Mouse (Mus musculus) ES-E14 (cell line): ENCODE data around the gene Mynn. TPM values are rescaled to one million over a fixed set of nuclear protein-coding genes. Genes with fewer than 3 reads are reported as not detected.

ENCODE experiments used
- DNase-seq: peaks from one replicate; pipeline ENCODE4 v3.0.0-alpha.2; 2013; ENCODE audit warnings: low read depth, low spot score
- H3K27ac ChIP-seq: 2 replicates; pipeline ENCODE4 v1.5.1; 2012; ENCODE audit warnings: low read depth, mild to moderate bottlenecking, low read length, moderate library complexity, mixed read lengths; ENCODE audit not compliant: poor library complexity, insufficient read depth, severe bottlenecking
- H3K36me3 ChIP-seq: 2 replicates; pipeline ENCODE4 v1.6.1; 2012; ENCODE audit warnings: mild to moderate bottlenecking, low read length, moderate library complexity, mixed read lengths; ENCODE audit not compliant: control insufficient read depth, poor library complexity, insufficient read depth, severe bottlenecking
- H3K4me1 ChIP-seq, 2 experiments: fragments of 150-350 bp in 1 of 2; sonication (generic) in 1 of 2; 2 replicates each; pipeline ENCODE4 v1.6.1; 2012; ENCODE audit warnings: low read length in 2 of 2, mild to moderate bottlenecking in 1 of 2, mixed read lengths in 1 of 2; ENCODE audit not compliant: control insufficient read depth in 2 of 2, insufficient read depth in 2 of 2, poor library complexity in 1 of 2
- H3K4me3 ChIP-seq, 2 experiments: fragments of 150-350 bp in 1 of 2; sonication (generic) in 1 of 2; 2 replicates each; pipeline ENCODE4 v1.5.1; 2012; ENCODE audit warnings: low read length in 2 of 2, low read depth in 1 of 2, mild to moderate bottlenecking in 1 of 2, mixed read lengths in 1 of 2; ENCODE audit not compliant: insufficient read depth in 1 of 2, poor library complexity in 1 of 2, severe bottlenecking in 1 of 2
- H3K9ac ChIP-seq: 2 replicates; pipeline ENCODE4 v1.6.1; 2012; ENCODE audit warnings: low read depth, mild to moderate bottlenecking, low read length, mixed read lengths; ENCODE audit not compliant: poor library complexity, insufficient read depth, severe bottlenecking
- H3K9me3 ChIP-seq: fragments of 150-350 bp; sonication (generic); 2 replicates; pipeline ENCODE4 v1.6.1; 2012; ENCODE audit warnings: low read depth, mild to moderate bottlenecking, low read length; ENCODE audit not compliant: control insufficient read depth, insufficient read depth
- CHD2 ChIP-seq: IDR thresholded peaks from 2 replicates; pipeline ENCODE4 v1.6.1; 2014; ENCODE audit warnings: mild to moderate bottlenecking, low read depth, low read length, inconsistent platforms
- HCFC1 ChIP-seq: IDR thresholded peaks from 2 replicates; pipeline ENCODE4 v1.6.1; 2012; ENCODE audit warnings: low read length, inconsistent platforms, borderline replicate concordance; ENCODE audit not compliant: insufficient read depth
- MAFK ChIP-seq: IDR thresholded peaks from 2 replicates; pipeline ENCODE4 v1.6.1; 2014; ENCODE audit warnings: mild to moderate bottlenecking, low read depth, low read length, inconsistent platforms; ENCODE audit not compliant: insufficient read depth
- ZC3H11A ChIP-seq: IDR thresholded peaks from 2 replicates; pipeline ENCODE4 v1.6.1; 2012; ENCODE audit warnings: low read depth, mild to moderate bottlenecking, inconsistent platforms, low read length, borderline replicate concordance
- ZNF384 ChIP-seq: IDR thresholded peaks from 2 replicates; pipeline ENCODE4 v1.6.1; 2012; ENCODE audit warnings: low read depth, low read length, inconsistent platforms
- in situ Hi-C, 2 experiments: fragments of 600-800 bp; cut with MboI; formaldehyde crosslinking; loops; one replicate each; pipeline ENCODE4 v1.15.1; 2025; ENCODE audit warnings: low sequenced_read_pairs in 2 of 2, inconsistent platforms in 1 of 2; ENCODE audit not compliant: unreplicated experiment in 2 of 2
- total RNA-seq: library from RNA; depleted of rRNA; stranded (reverse); fragments of 300-350 nt; gene quantifications from 2 replicates; pipeline ENCODE4 v1.2.3, GENCODE M21; 2012

Mynn gene
- total RNA-seq, 1 experiment = 18.5 TPM

DNA sequence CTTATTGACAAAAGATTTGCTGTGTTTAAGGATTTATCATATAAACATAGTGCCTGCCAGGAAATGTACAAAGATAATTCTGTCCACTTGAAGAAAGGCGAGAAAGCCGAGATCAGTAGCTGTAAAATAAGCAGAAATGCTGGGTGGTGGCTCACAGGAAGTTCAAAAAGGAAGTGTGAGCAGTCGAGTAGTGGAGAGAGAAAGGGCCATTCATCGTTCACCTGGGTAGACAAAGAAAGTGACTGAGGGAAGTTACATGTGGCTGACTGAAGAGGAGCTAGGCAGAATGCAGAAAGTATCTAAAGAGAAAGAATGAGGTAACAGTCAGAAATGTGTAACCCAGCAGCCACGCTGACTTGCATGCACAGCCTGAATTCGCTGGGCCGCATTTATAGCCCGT lies 18.3 kb downstream of the Mynn start:
- no peak overlapping the region for H3K4me3 ChIP-seq
- DNase-seq = no peak
- TF ChIP-seq MAFK = no peak
- no peak for TF ChIP-seq CHD2
- TF ChIP-seq ZNF384 = no peak
- no peak for TF ChIP-seq HCFC1
- TF ChIP-seq ZC3H11A = no peak
- 0 out of 2 replicates have a peak overlapping the region, but pooled peaks have one; percentile 7 for H3K9ac ChIP-seq
- H3K9me3 ChIP-seq = no peaks in the 10 kb centered on the region
- in situ Hi-C loops = no loop called here
- H3K27ac ChIP-seq = peak overlapping the region; percentile 28; the same call in 1 of the 2 replicates
- H3K36me3 ChIP-seq = peaks cover 18% of the 10 kb centered on the region
- peaks cover 4 to 5% of the 10 kb centered on the region in 2 experiments; a peak in 3 of 4 replicates for H3K4me1 ChIP-seq

DNA sequence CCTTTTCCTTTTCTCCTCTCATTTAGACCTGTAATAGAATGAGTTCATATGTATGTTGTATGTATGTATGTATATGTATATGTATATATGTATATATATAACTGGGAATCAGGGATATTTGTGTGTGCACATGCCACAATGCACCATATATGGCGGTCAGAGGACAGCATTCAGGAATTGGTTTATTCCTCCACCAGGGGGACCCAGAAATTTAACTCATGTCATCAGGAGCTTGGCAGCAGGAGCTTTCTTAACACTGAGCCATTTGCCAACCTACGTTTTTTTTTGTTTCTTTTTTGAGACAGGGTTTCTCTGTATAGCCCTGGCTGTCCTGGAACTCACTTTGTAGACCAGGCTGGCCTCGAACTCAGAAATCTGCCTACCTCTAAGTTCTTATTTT lies 31.8 kb downstream of the Mynn start:
- no peak overlapping the region for H3K4me3 ChIP-seq
- DNase-seq = peak; percentile 21
- in situ Hi-C loops = no loop called here
- no peak overlapping the region for H3K9ac ChIP-seq
- no peaks in the 10 kb centered on the region for H3K4me1 ChIP-seq
- TF ChIP-seq MAFK (no peak), HCFC1 (no peak), CHD2 (no peak), ZNF384 (no peak), ZC3H11A (no peak)
- H3K27ac ChIP-seq = no peak overlapping the region
- H3K9me3 ChIP-seq = no peaks in the 10 kb centered on the region; the same call in 1 of the 2 replicates
- H3K36me3 ChIP-seq = peaks cover 9% of the 10 kb centered on the region; the same call in 1 of the 2 replicates

DNA sequence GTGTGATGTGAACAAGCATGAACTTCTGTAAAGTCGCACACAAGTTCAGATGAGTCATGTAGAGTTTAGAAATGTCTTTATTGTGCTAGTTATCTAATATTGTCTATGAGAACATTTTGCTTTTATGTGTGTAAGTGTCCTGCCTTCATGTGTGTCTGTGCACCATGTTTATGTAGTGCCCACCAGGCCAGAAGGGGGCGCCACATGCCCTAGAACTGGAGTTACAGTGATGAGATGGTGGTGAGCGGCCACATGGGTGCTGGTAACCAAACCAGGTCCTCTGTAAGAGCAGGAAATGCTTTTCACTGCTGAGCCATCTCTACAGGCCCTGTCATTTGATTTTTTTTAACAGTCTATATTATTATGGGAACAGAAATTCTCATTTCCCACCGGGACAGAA lies 33.8 kb downstream of the Mynn start:
- H3K4me3 ChIP-seq = no peak overlapping the region
- H3K9me3 ChIP-seq = no peaks in the 10 kb centered on the region
- H3K36me3 ChIP-seq = peaks cover 12% of the 10 kb centered on the region; the same call in 1 of the 2 replicates
- H3K9ac ChIP-seq = no peak overlapping the region
- peak; percentile 35 for DNase-seq
- no peak overlapping the region for H3K27ac ChIP-seq
- in situ Hi-C loops = no loop called here
- TF ChIP-seq MAFK (no peak), HCFC1 (no peak), ZNF384 (no peak), CHD2 (no peak), ZC3H11A (no peak)
- H3K4me1 ChIP-seq = no peaks in the 10 kb centered on the region

DNA sequence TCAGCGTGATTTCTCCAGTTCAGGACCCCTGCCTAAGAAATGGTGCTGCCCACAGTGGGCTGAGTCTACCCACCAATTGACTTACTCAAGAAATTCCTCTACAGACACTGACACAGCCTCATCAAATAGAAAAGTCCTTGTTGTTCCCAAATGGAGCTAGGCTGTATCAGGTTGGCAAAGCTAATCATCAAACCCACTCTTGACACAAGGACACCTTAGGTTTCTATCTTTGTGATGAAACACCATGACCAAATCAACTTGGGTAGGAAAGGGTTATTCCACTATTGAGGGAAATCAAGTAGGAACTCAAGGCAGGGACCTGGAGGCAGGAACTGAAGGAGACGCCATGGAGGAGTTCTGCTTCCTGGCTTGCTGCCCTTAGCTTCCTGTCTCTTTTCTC lies 42.3 kb downstream of the Mynn start, which contains the start of gene Lrriq4:
TSS of gene Lrriq4 (plus strand) at position 301 of the 400 bp plus-strand sequence.
- peaks cover 0 to 11% of the 10 kb centered on the region in 2 experiments; a peak in 2 of 4 replicates for H3K4me1 ChIP-seq
- peaks cover 10% of the 10 kb centered on the region for H3K36me3 ChIP-seq
- H3K9me3 ChIP-seq = no peaks in the 10 kb centered on the region
- in situ Hi-C loops = no loop called here
- H3K4me3 ChIP-seq = no peak within 1 kb of the TSS
- TF ChIP-seq ZC3H11A (no peak), MAFK (no peak), CHD2 (no peak), ZNF384 (no peak), HCFC1 (no peak)
- DNase-seq = no peak
- no peak within 1 kb of the TSS for H3K27ac ChIP-seq
- H3K9ac ChIP-seq = no peak within 1 kb of the TSS

DNA sequence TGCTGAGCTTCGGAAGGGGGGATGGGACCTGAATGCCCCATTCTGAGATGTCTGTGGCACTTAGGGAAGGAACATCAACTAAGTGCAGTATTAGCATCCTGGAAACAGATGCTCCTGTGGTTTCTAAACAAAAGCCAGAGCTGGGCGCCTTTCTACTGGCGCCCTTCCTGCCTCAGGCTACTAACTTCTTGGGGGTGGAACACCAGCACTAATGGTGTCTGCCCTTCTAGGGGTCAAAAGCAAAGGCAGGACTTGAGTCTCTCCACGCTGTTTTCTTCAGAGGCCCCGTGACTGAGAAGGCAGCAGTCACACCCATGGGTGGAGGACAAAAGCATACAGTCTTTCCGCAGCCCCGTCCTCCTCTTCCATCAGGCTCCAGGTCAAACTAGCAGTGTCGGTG lies 44.9 kb downstream of the Mynn start:
- peak overlapping the region; percentile 44 to 50 for H3K4me3 ChIP-seq
- in situ Hi-C loops = no loop called here
- no peaks in the 10 kb centered on the region for H3K9me3 ChIP-seq
- peak; percentile 89 for DNase-seq
- TF ChIP-seq MAFK = no peak
- peak overlapping the region; percentile 13; the same call in 1 of the 2 replicates for H3K9ac ChIP-seq
- peaks cover 0 to 12% of the 10 kb centered on the region in 2 experiments; a peak in 3 of 4 replicates for H3K4me1 ChIP-seq
- H3K36me3 ChIP-seq = peaks cover 8% of the 10 kb centered on the region
- peak overlapping the region; percentile 44; the same call in 1 of the 2 replicates for H3K27ac ChIP-seq
